Mouse (Mus musculus) mesoderm, embryonic 11.5 days (tissue): ENCODE data around the gene Cdk9.

ENCODE experiments used
- DNase-seq: peaks from one replicate; pipeline ENCODE4 v3.0.0-alpha.2; 2012; ENCODE audit warnings: low read depth, low spot score

Gene Cdk9

GRCm38 (mm10) chr2:32680051-32680451 is 32.8 kb downstream of the Cdk9 start:
- DNase-seq, result no peak

GRCm38 (mm10) chr2:32677683-32678082 is 35.2 kb downstream of the Cdk9 start:
- no peak for DNase-seq

- DNase-seq, result no peak
Measured at GRCm38 (mm10) chr2:32676821-32677220, 36.1 kb downstream of the Cdk9 start.

GRCm38 (mm10) chr2:32673176-32673917 is 39.5 kb downstream of the Cdk9 start:
- DNase-seq, result no peak

- no peak for DNase-seq
Measured at GRCm38 (mm10) chr2:32671907-32672595, 40.8 kb downstream of the Cdk9 start.

GRCm38 (mm10) chr2:32671147-32671546 is 41.7 kb downstream of the Cdk9 start:
- no peak for DNase-seq

GRCm38 (mm10) chr2:32669876-32670275 is 43.0 kb downstream of the Cdk9 start:
- DNase-seq, result no peak

- no peak for DNase-seq
Measured at GRCm38 (mm10) chr2:32668176-32668575, 44.7 kb downstream of the Cdk9 start.

- no peak for DNase-seq
Measured at GRCm38 (mm10) chr2:32667775-32668174, 45.1 kb downstream of the Cdk9 start.

- no peak for DNase-seq
Measured at GRCm38 (mm10) chr2:32665853-32666252, 47.0 kb downstream of the Cdk9 start.

- DNase-seq, result no peak
Measured at GRCm38 (mm10) chr2:32665345-32665744, 47.5 kb downstream of the Cdk9 start.

- DNase-seq, result no peak
Measured at GRCm38 (mm10) chr2:32662291-32662690, 50.6 kb downstream of the Cdk9 start.

GRCm38 (mm10) chr2:32661509-32662107 is 51.3 kb downstream of the Cdk9 start:
- no peak for DNase-seq

- no peak for DNase-seq
Measured at GRCm38 (mm10) chr2:32658873-32659272, 54.0 kb downstream of the Cdk9 start.

GRCm38 (mm10) chr2:32655826-32656225 is 57.0 kb downstream of the Cdk9 start:
- DNase-seq, result peak; percentile 83
